Mouse (Mus musculus): ENCODE results near the gene Cdc42se2.

Cdc42se2 gene

GRCm38 (mm10) chr11:54699972-54700371 is 87.5 kb downstream of the Cdc42se2 start:
- DNase-seq = no peak

GRCm38 (mm10) chr11:54698636-54699035 is 88.8 kb downstream of the Cdc42se2 start:
- no peak for DNase-seq

- no peak for DNase-seq
Measured at GRCm38 (mm10) chr11:54697611-54698010, 89.9 kb downstream of the Cdc42se2 start.

- DNase-seq = no peak
Measured at GRCm38 (mm10) chr11:54695951-54696350, 91.5 kb downstream of the Cdc42se2 start.

GRCm38 (mm10) chr11:54694291-54694690 is 93.2 kb downstream of the Cdc42se2 start:
- DNase-seq = no peak

GRCm38 (mm10) chr11:54693696-54694095 is 93.8 kb downstream of the Cdc42se2 start:
- no peak for DNase-seq

- DNase-seq = peak; percentile 10
Measured at GRCm38 (mm10) chr11:54691179-54691578, 96.3 kb downstream of the Cdc42se2 start.

- no peak for DNase-seq
Measured at GRCm38 (mm10) chr11:54690171-54690570, 97.3 kb downstream of the Cdc42se2 start.

- no peak for DNase-seq
Measured at GRCm38 (mm10) chr11:54684831-54685230, 102.6 kb downstream of the Cdc42se2 start.

GRCm38 (mm10) chr11:54679141-54679540 is 108.3 kb downstream of the Cdc42se2 start:
- DNase-seq = peak; percentile 31

- no peak for DNase-seq
Measured at GRCm38 (mm10) chr11:54675792-54676489, 111.5 kb downstream of the Cdc42se2 start.

GRCm38 (mm10) chr11:54673575-54674298 is 113.7 kb downstream of the Cdc42se2 start:
- no peak for DNase-seq

Measured in kidney, adult 11 months (tissue).